Mouse (Mus musculus): ENCODE results near the gene Twf1.

- TF ChIP-seq CEBPB (IDR thresholded peaks at IDR 0.05; ENCODE audit: low read depth) = no peak
- no peak for TF ChIP-seq CTCF (IDR thresholded peaks at IDR 0.05; ENCODE audit: control insufficient read depth, insufficient read depth, insufficient read length)
- TF ChIP-seq FOSL1 (IDR thresholded peaks at IDR 0.05; ENCODE audit: insufficient read depth, low read length, poor library complexity, severe bottlenecking) = no peak
Observed at GRCm38 (mm10) chr15:94607768-94608167, 18.1 kb upstream of the Twf1 start.
